Comparison of ENCODE assay signal across 7 mouse cellular contexts in genomic region chr1:87510166-87510691, GRCm38 (mm10). TPM values are rescaled to one million over a fixed set of nuclear protein-coding genes. Genes with fewer than 3 reads are reported as not detected.
A peak's percentile ranks its signal among the peaks of the same experiment; 100 is the strongest.
DNase-seq lines count a peak whose midpoint lies in the region; ATAC-seq lines count a peak whose summit lies in the region.

No protein-coding gene starts in this region.

- peaks cover 56% of the 10 kb centered on the region for H3K27me3 ChIP-seq in heart, embryonic 15.5 days
- peaks cover 56% of the 10 kb centered on the region for H3K27me3 ChIP-seq in midbrain, embryonic 10.5 days (ENCODE audit: low read depth, poor library complexity, severe bottlenecking)

- peak; percentile 45 for DNase-seq in urinary bladder, postnatal 25 days (ENCODE audit: low spot score)
- DNase-seq in urinary bladder, adult 2 months (ENCODE audit: low spot score) = no peak
- DNase-seq in cerebellum, postnatal 36 days = peak; percentile 37 to 65
- peak; percentile 60 to 80 for DNase-seq in layer of hippocampus, postnatal 10 days (ENCODE audit: low spot score in 2 of 2)
- peak; percentile 66 for DNase-seq in midbrain, embryonic 10.5 days (ENCODE audit: low spot score)
- peak; percentile 81 for DNase-seq in right cerebral cortex, postnatal 4 days

- WGBS in heart, embryonic 15.5 days = under 1% methylated on average over 33 of the region's 61 CpGs
- under 1% methylated on average over 43 of the region's 61 CpGs for whole genome bisulfite sequencing in midbrain, embryonic 10.5 days

- no peaks in the 10 kb centered on the region for H3K9me3 ChIP-seq in heart, embryonic 15.5 days (replicated peaks)
- H3K9me3 ChIP-seq in midbrain, embryonic 10.5 days (replicated peaks) = no peaks in the 10 kb centered on the region

- peak overlapping the region; percentile 100 for H3K4me2 ChIP-seq in heart, embryonic 15.5 days

- H3K9ac ChIP-seq in heart, embryonic 15.5 days = peak overlapping the region; percentile 52

- H3K4me1 ChIP-seq in heart, embryonic 15.5 days (replicated peaks) = peaks cover 11% of the 10 kb centered on the region
- peaks cover 19% of the 10 kb centered on the region for H3K4me1 ChIP-seq in midbrain, embryonic 10.5 days

- no peak overlapping the region for H3K27ac ChIP-seq in heart, embryonic 15.5 days
- peak overlapping the region; percentile 85 for H3K27ac ChIP-seq in midbrain, embryonic 10.5 days (replicated peaks)

- no peaks in the 10 kb centered on the region for H3K36me3 ChIP-seq in heart, embryonic 15.5 days
- H3K36me3 ChIP-seq in midbrain, embryonic 10.5 days = no peaks in the 10 kb centered on the region

- H3K4me3 ChIP-seq in heart, embryonic 15.5 days = peak overlapping the region; percentile 67
- H3K4me3 ChIP-seq in midbrain, embryonic 10.5 days = peak overlapping the region; percentile 87

- peak; percentile 61 for ATAC-seq in heart, embryonic 15.5 days (replicated peaks; ENCODE audit: insufficient number of reproducible peaks, insufficient read depth, low FRiP score, low read depth)

RNA-seq across cellular contexts. Expression of gene Neu2, which starts 0.5 kb away (rescaled TPM):
- polyA plus RNA-seq in urinary bladder, adult 2 months (2012; rRNA removed) = 0.93 and 1.5 TPM in 2 replicates
- polyA plus RNA-seq in heart, embryonic 15.5 days (2015; fragmentation: Nextera tagmentation; extraction: Ambion mirVana) = 0.53 and 2.3 TPM in 2 replicates
- total RNA-seq in layer of hippocampus, postnatal 10 days (2021) = under 1 TPM; 0.46 to 0.83 TPM
- not detected in 2 replicates for polyA plus RNA-seq in midbrain, embryonic 10.5 days (2016; fragmentation: Nextera tagmentation; extraction: Ambion mirVana)

RNA-seq across cellular contexts. Expression of gene Snorc, which starts 40.2 kb away (rescaled TPM):
- not detected in 2 replicates for polyA plus RNA-seq in urinary bladder, adult 2 months (2012; rRNA removed)
- 1.1 TPM in 1 of 2 replicates, not detected in the other for polyA plus RNA-seq in heart, embryonic 15.5 days (2015; fragmentation: Nextera tagmentation; extraction: Ambion mirVana)
- not detected for total RNA-seq in layer of hippocampus, postnatal 10 days (2021)
- not detected in 2 replicates for polyA plus RNA-seq in midbrain, embryonic 10.5 days (2016; fragmentation: Nextera tagmentation; extraction: Ambion mirVana)
